Comparison of ENCODE assay signal across 19 mouse cellular contexts in the genomic region with DNA sequence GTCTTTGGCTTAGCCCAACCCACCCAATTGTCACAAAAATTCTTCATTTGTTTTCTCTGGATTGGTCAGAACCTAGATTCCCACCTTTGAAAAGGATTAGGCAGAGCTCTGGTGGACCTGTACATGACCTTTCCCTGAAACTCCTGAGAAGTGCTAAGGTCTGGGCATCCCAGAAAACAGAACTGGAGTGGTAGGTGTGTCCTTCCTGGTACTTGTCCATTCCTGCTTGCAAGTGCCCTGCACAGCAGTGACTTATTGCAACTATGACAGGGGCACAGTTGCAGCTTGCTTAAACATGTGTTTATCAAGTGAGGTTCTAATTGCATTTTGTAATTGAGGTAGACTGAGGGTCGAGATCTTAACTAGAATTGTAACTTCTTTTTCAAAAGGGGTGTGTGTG.
DNase-seq lines count a peak whose midpoint lies in the region; ATAC-seq and TF ChIP-seq lines count a peak whose summit lies in the region.
"Had no signal": no experiment of that assay in that cellular context is flagged by ENCODE, and none has a peak within 500 bp of the region (broad histone marks: within the 10 kb centered on the region; RNA-seq: fewer than 3 reads in every experiment).

No protein-coding gene starts in this region.

- DNase-seq in lung, postnatal 14 days: no peak
- DNase-seq in lung, postnatal 0 days (ENCODE audit: low spot score): peak; percentile 73
- DNase-seq in adrenal gland, postnatal 10 days: no peak
- DNase-seq in forebrain, embryonic 11.5 days (ENCODE audit: low spot score): no peak
- DNase-seq: cerebellum, adult 11 months; cerebellum, postnatal 14 days; forebrain, postnatal 0 days; gastrocnemius, postnatal 36 days; heart, postnatal 10 days; kidney, postnatal 36 days; layer of hippocampus, adult 9-11 months had no signal

- 0 out of 2 replicates have a peak overlapping the region, but pooled peaks have one; percentile 1 for H3K27ac ChIP-seq in heart, embryonic 13.5 days (replicated peaks)
- no peak overlapping the region for H3K27ac ChIP-seq in heart, embryonic 11.5 days (ENCODE audit: low read depth, low read length)
- H3K27ac ChIP-seq in lung, embryonic 16.5 days (ENCODE audit: low read length): peak overlapping the region; percentile 71
- peak overlapping the region; percentile 79 for H3K27ac ChIP-seq in lung, postnatal 0 days (ENCODE audit: low read length)
- H3K27ac ChIP-seq in forebrain, embryonic 11.5 days (ENCODE audit: low read depth, low read length): no peak overlapping the region
- H3K27ac ChIP-seq: forebrain, embryonic 10.5 days; hindbrain, postnatal 0 days; midbrain, embryonic 13.5 days had no signal

- no peak overlapping the region for H3K4me2 ChIP-seq in heart, embryonic 13.5 days
- no peak overlapping the region for H3K4me2 ChIP-seq in heart, embryonic 11.5 days
- H3K4me2 ChIP-seq in lung, embryonic 16.5 days (ENCODE audit: low read depth, low read length): no peak overlapping the region
- H3K4me2 ChIP-seq in lung, postnatal 0 days (replicated peaks; ENCODE audit: low read depth, low read length): no peak overlapping the region
- H3K4me2 ChIP-seq in forebrain, embryonic 11.5 days (ENCODE audit: low read depth, low read length, severe bottlenecking): no peak overlapping the region
- H3K4me2 ChIP-seq: midbrain, embryonic 13.5 days had no signal

- no peak for TF ChIP-seq CTCF in lung, postnatal 0 days (IDR thresholded peaks at IDR 0.05)

- H3K4me3 ChIP-seq in heart, embryonic 13.5 days: no peak overlapping the region
- H3K4me3 ChIP-seq in heart, embryonic 11.5 days (ENCODE audit: low read depth, low read length): no peak overlapping the region
- H3K4me3 ChIP-seq in lung, embryonic 16.5 days (ENCODE audit: low read length): no peak overlapping the region
- H3K4me3 ChIP-seq in lung, postnatal 0 days (ENCODE audit: low read depth, low read length): no peak overlapping the region
- H3K4me3 ChIP-seq in forebrain, embryonic 11.5 days (ENCODE audit: low read depth, low read length): no peak overlapping the region
- H3K4me3 ChIP-seq: forebrain, embryonic 10.5 days; megakaryocyte, embryonic 14.5 days; midbrain, embryonic 13.5 days had no signal

- H3K9me3 ChIP-seq in heart, embryonic 13.5 days: no peaks in the 10 kb centered on the region
- no peaks in the 10 kb centered on the region for H3K9me3 ChIP-seq in heart, embryonic 11.5 days (replicated peaks; ENCODE audit: control insufficient read depth, low read length)
- no peaks in the 10 kb centered on the region for H3K9me3 ChIP-seq in lung, embryonic 16.5 days (ENCODE audit: control insufficient read depth, low read length)
- no peaks in the 10 kb centered on the region for H3K9me3 ChIP-seq in lung, postnatal 0 days (ENCODE audit: low read length)
- no peaks in the 10 kb centered on the region for H3K9me3 ChIP-seq in forebrain, embryonic 11.5 days (ENCODE audit: control insufficient read depth, low read length)
- H3K9me3 ChIP-seq: megakaryocyte, embryonic 14.5 days; midbrain, embryonic 13.5 days had no signal

- H3K9ac ChIP-seq in heart, embryonic 13.5 days: no peak overlapping the region
- H3K9ac ChIP-seq in heart, embryonic 11.5 days (ENCODE audit: low read depth, low read length): no peak overlapping the region
- no peak overlapping the region for H3K9ac ChIP-seq in lung, embryonic 16.5 days (ENCODE audit: low read length)
- H3K9ac ChIP-seq in lung, postnatal 0 days (replicated peaks; ENCODE audit: low read depth): no peak overlapping the region
- H3K9ac ChIP-seq in forebrain, embryonic 11.5 days (ENCODE audit: low read length): no peak overlapping the region
- H3K9ac ChIP-seq: forebrain, postnatal 0 days; midbrain, embryonic 13.5 days had no signal

- no peak for ATAC-seq in heart, embryonic 13.5 days (ENCODE audit: extremely low read depth, insufficient number of reproducible peaks, low FRiP score, low TSS enrichment)
- ATAC-seq in heart, embryonic 11.5 days (replicated peaks; ENCODE audit: insufficient number of reproducible peaks, low FRiP score, low TSS enrichment): no peak
- peak; percentile 67; the same call in 1 of the 2 replicates for ATAC-seq in lung, embryonic 16.5 days (ENCODE audit: low read depth)
- peak; percentile 93 for ATAC-seq in lung, postnatal 0 days
- ATAC-seq in forebrain, embryonic 11.5 days (replicated peaks; ENCODE audit: low FRiP score): no peak
- ATAC-seq: forebrain, postnatal 0 days; hindbrain, postnatal 0 days; intestine, embryonic 16.5 days; midbrain, embryonic 13.5 days had no signal

- TF ChIP-seq EP300 in lung, postnatal 0 days (IDR thresholded peaks at IDR 0.05): no peak

- H3K4me1 ChIP-seq in heart, embryonic 13.5 days: peaks cover 51% of the 10 kb centered on the region
- peaks cover 21% of the 10 kb centered on the region for H3K4me1 ChIP-seq in heart, embryonic 11.5 days (ENCODE audit: control insufficient read depth, insufficient read depth, low read length)
- peaks cover 18% of the 10 kb centered on the region for H3K4me1 ChIP-seq in lung, embryonic 16.5 days (replicated peaks; ENCODE audit: control insufficient read depth, insufficient read depth, low read length)
- peaks cover 7% of the 10 kb centered on the region; the same call in 1 of the 2 replicates for H3K4me1 ChIP-seq in lung, postnatal 0 days (ENCODE audit: insufficient read depth, low read depth, low read length)
- no peaks in the 10 kb centered on the region for H3K4me1 ChIP-seq in forebrain, embryonic 11.5 days (replicated peaks; ENCODE audit: control insufficient read depth, insufficient read depth, low read length)
- H3K4me1 ChIP-seq: midbrain, embryonic 13.5 days had no signal

- 78% methylated on average over 1 of the region's 1 CpGs for WGBS in heart, embryonic 13.5 days
- WGBS in heart, embryonic 11.5 days (ENCODE audit: insufficient replicate concordance): 69% methylated on average over 1 of the region's 1 CpGs
- WGBS in lung, embryonic 16.5 days: 63% methylated on average over 1 of the region's 1 CpGs
- 67% methylated on average over 1 of the region's 1 CpGs for WGBS in lung, postnatal 0 days
- WGBS in forebrain, embryonic 11.5 days: 87% methylated on average over 1 of the region's 1 CpGs

- H3K36me3 ChIP-seq in heart, embryonic 13.5 days: no peaks in the 10 kb centered on the region
- H3K36me3 ChIP-seq in heart, embryonic 11.5 days (ENCODE audit: control insufficient read depth, insufficient read depth, low read length): no peaks in the 10 kb centered on the region
- no peaks in the 10 kb centered on the region for H3K36me3 ChIP-seq in lung, embryonic 16.5 days (ENCODE audit: control insufficient read depth, insufficient read depth, low read length)
- no peaks in the 10 kb centered on the region for H3K36me3 ChIP-seq in lung, postnatal 0 days (ENCODE audit: insufficient read depth, low read length)
- no peaks in the 10 kb centered on the region for H3K36me3 ChIP-seq in forebrain, embryonic 11.5 days (ENCODE audit: control insufficient read depth, insufficient read depth, low read length)
- H3K36me3 ChIP-seq: forebrain, embryonic 10.5 days; midbrain, embryonic 13.5 days had no signal

- H3K27me3 ChIP-seq in heart, embryonic 13.5 days (replicated peaks): no peaks in the 10 kb centered on the region
- no peaks in the 10 kb centered on the region for H3K27me3 ChIP-seq in heart, embryonic 11.5 days (ENCODE audit: control insufficient read depth, insufficient read depth, low read length)
- no peaks in the 10 kb centered on the region for H3K27me3 ChIP-seq in lung, embryonic 16.5 days (ENCODE audit: control insufficient read depth, insufficient read depth, low read depth, low read length)
- H3K27me3 ChIP-seq in lung, postnatal 0 days (replicated peaks; ENCODE audit: insufficient read depth, low read length): no peaks in the 10 kb centered on the region
- H3K27me3 ChIP-seq in forebrain, embryonic 11.5 days (ENCODE audit: control insufficient read depth, insufficient read depth, low read length): no peaks in the 10 kb centered on the region
- H3K27me3 ChIP-seq: megakaryocyte, embryonic 14.5 days; midbrain, embryonic 13.5 days had no signal

Comparison
In these comparisons a context has a peak if more than half of its experiments do, and no peak if none do; other contexts are left out.
1. H3K27ac ChIP-seq: peak in heart, embryonic 13.5 days (single experiment), lung, embryonic 16.5 days (single experiment) and lung, postnatal 0 days (single experiment); none in heart, embryonic 11.5 days (single experiment) and forebrain, embryonic 11.5 days (single experiment).
2. ATAC-seq: peak in lung, embryonic 16.5 days (single experiment) and lung, postnatal 0 days (single experiment); none in heart, embryonic 13.5 days (single experiment), heart, embryonic 11.5 days (single experiment) and forebrain, embryonic 11.5 days (single experiment).